Mouse (Mus musculus) Patski (cell line): ENCODE measurements around the gene Slc6a1. TPM values are rescaled to one million over a fixed set of nuclear protein-coding genes. Genes with fewer than 3 reads are reported as not detected.

Source experiments
- ATAC-seq: fragments of 100-300 bp; one replicate; pipeline ENCODE4 v1.8.0; 2021
- CTCF ChIA-PET: fragments of 350-600 bp; sonication (Branson Sonifier 250); formaldehyde crosslinking; loops from one replicate; lab custom pipeline; 2022; ENCODE audit warnings: inconsistent platforms; lab: Charles Lee
- POLR2A ChIA-PET: fragments of 350-600 bp; sonication (Branson Sonifier 250); formaldehyde crosslinking; loops from one replicate; lab custom pipeline; 2022; ENCODE audit warnings: antibody characterized with exemption, inconsistent platforms; lab: Charles Lee
- DNase-seq: peaks from one replicate; pipeline ENCODE4 v3.0.0-alpha.2; 2011; ENCODE audit warnings: low read depth, low spot score
- H3K27me3 ChIP-seq: fragments of 371-371 bp; one replicate; pipeline ENCODE4 v1.5.1; 2021
- CTCF ChIP-seq: fragments of 100-300 bp; IDR thresholded peaks from one replicate; pipeline ENCODE4 v1.5.1; 2021
- in situ Hi-C: fragments of 300-500 bp; cut with MboI; formaldehyde crosslinking; loops from 3 replicates; pipeline ENCODE4 v1.11.1; 2018; ENCODE audit warnings: low pct_unique_long_range_greater_than_20kb, mixed read lengths
- polyA plus RNA-seq: library from polyadenylated mRNA; unstranded; gene quantifications from one replicate; pipeline ENCODE4 v1.2.3, GENCODE M21; 2021

Gene Slc6a1
- polyA plus RNA-seq, 1 experiment from 2014 or later, result not detected

- H3K27me3 ChIP-seq, result peaks cover 9% of the 10 kb centered on the region
- in situ Hi-C loops, result no loop called here
- DNase-seq (no peak), ATAC-seq (no peak)
- CTCF ChIA-PET, result no interaction called here
- POLR2A ChIA-PET, result no interaction called here
- no peak for TF ChIP-seq CTCF
Observed at GRCm38 (mm10) chr6:114354635-114355034, 72.2 kb downstream of the Slc6a1 start.

- DNase-seq (no peak), ATAC-seq (no peak)
- ChIA-PET CTCF (no interaction called here), POLR2A (no interaction called here)
- in situ Hi-C loops, result no loop called here
- no peak for TF ChIP-seq CTCF
- no peaks in the 10 kb centered on the region for H3K27me3 ChIP-seq
Observed at GRCm38 (mm10) chr6:114358171-114358570, 75.7 kb downstream of the Slc6a1 start.

- H3K27me3 ChIP-seq, result no peaks in the 10 kb centered on the region
- CTCF ChIA-PET, result no interaction called here
- no peak for ATAC-seq
- no peak for TF ChIP-seq CTCF
- in situ Hi-C loops, result no loop called here
- no peak for DNase-seq
- POLR2A ChIA-PET, result no interaction called here
Observed at GRCm38 (mm10) chr6:114362355-114362754, 79.9 kb downstream of the Slc6a1 start.

- POLR2A ChIA-PET, result no interaction called here
- ATAC-seq (no peak), DNase-seq (no peak)
- H3K27me3 ChIP-seq, result no peaks in the 10 kb centered on the region
- CTCF ChIA-PET, result no interaction called here
- in situ Hi-C loops, result no loop called here
- TF ChIP-seq CTCF, result no peak
Observed at GRCm38 (mm10) chr6:114363740-114364139, 81.3 kb downstream of the Slc6a1 start.

GRCm38 (mm10) chr6:114364734-114365133 is 82.3 kb downstream of the Slc6a1 start:
- no peak for ATAC-seq
- ChIA-PET CTCF (interaction anchor here (1.7 kb wide), 1 partner anchor 9 kb away, joined by 3 read pairs; no protein-coding TSS in a partner anchor), POLR2A (no interaction called here)
- in situ Hi-C loops, result no loop called here
- TF ChIP-seq CTCF, result no peak
- no peak for DNase-seq
- H3K27me3 ChIP-seq, result no peaks in the 10 kb centered on the region

- no peaks in the 10 kb centered on the region for H3K27me3 ChIP-seq
- ATAC-seq (no peak), DNase-seq (no peak)
- POLR2A ChIA-PET, result no interaction called here
- in situ Hi-C loops, result no loop called here
- CTCF ChIA-PET, result interaction anchor here (1.7 kb wide), 1 partner anchor 11 kb away, joined by 3 read pairs; no protein-coding TSS in a partner anchor
- no peak for TF ChIP-seq CTCF
Observed at GRCm38 (mm10) chr6:114366191-114366590, 83.8 kb downstream of the Slc6a1 start.

Other genes starting within 250 kb of the Slc6a1 start
- 0.06 TPM for gene Atp2b2, start 240.0 kb upstream of the Slc6a1 start, polyA plus RNA-seq
- gene Slc6a11, start 151.4 kb upstream of the Slc6a1 start, polyA plus RNA-seq, result not detected
- gene Hrh1, start 115.3 kb downstream of the Slc6a1 start, polyA plus RNA-seq, result not detected